Mouse (Mus musculus): ENCODE measurements around the gene Cyp2t4. TPM values are rescaled to one million over a fixed set of nuclear protein-coding genes. Genes with fewer than 3 reads are reported as not detected.

Cyp2t4 gene
- polyA plus RNA-seq, 1 experiment = not detected

GRCm38 (mm10) chr7:27174896-27175295, 21.4 kb downstream of the Cyp2t4 start:
- Histone ChIP-seq H3K27me3 (ENCODE audit: control insufficient read depth, insufficient read depth, low read length) (no peaks in the 10 kb centered on the region), H3K4me1 (ENCODE audit: control insufficient read depth, insufficient read depth, low read length) (peaks cover 6% of the 10 kb centered on the region), H3K27ac (ENCODE audit: control insufficient read depth, insufficient read depth, low read depth, low read length) (peak overlapping the region; percentile 42), H3K4me3 (ENCODE audit: control insufficient read depth, low read depth, low read length) (no peak overlapping the region), H3K36me3 (ENCODE audit: control insufficient read depth, insufficient read depth, low read length) (no peaks in the 10 kb centered on the region)
- TF ChIP-seq CTCF (IDR thresholded peaks at IDR 0.05; ENCODE audit: control insufficient read depth, insufficient read depth, insufficient replicate concordance, low read depth, low read length) = no peak
- no peak for TF ChIP-seq POLR2A (IDR thresholded peaks at IDR 0.05; ENCODE audit: control insufficient read depth, low read depth, low read length)

GRCm38 (mm10) chr7:27177942-27178323, 24.4 kb downstream of the Cyp2t4 start:
- TF ChIP-seq CTCF (IDR thresholded peaks at IDR 0.05; ENCODE audit: control insufficient read depth, insufficient read depth, insufficient replicate concordance, low read depth, low read length) (no peak), POLR2A (IDR thresholded peaks at IDR 0.05; ENCODE audit: control insufficient read depth, low read depth, low read length) (no peak)
- Histone ChIP-seq H3K36me3 (ENCODE audit: control insufficient read depth, insufficient read depth, low read length) (no peaks in the 10 kb centered on the region), H3K27ac (ENCODE audit: control insufficient read depth, insufficient read depth, low read depth, low read length) (peak overlapping the region; percentile 54), H3K4me1 (ENCODE audit: control insufficient read depth, insufficient read depth, low read length) (peaks cover 10% of the 10 kb centered on the region), H3K4me3 (ENCODE audit: control insufficient read depth, low read depth, low read length) (peak overlapping the region; percentile 93), H3K27me3 (ENCODE audit: control insufficient read depth, insufficient read depth, low read length) (no peaks in the 10 kb centered on the region)

- Histone ChIP-seq H3K4me1 (ENCODE audit: control insufficient read depth, insufficient read depth, low read length) (peaks cover 10% of the 10 kb centered on the region), H3K27ac (ENCODE audit: control insufficient read depth, insufficient read depth, low read depth, low read length) (peak within 1 kb of the TSS; percentile 78), H3K4me3 (ENCODE audit: control insufficient read depth, low read depth, low read length) (peak within 1 kb of the TSS; percentile 93), H3K27me3 (ENCODE audit: control insufficient read depth, insufficient read depth, low read length) (no peaks in the 10 kb centered on the region), H3K36me3 (ENCODE audit: control insufficient read depth, insufficient read depth, low read length) (no peaks in the 10 kb centered on the region)
- peak; percentile 40 for TF ChIP-seq POLR2A (IDR thresholded peaks at IDR 0.05; ENCODE audit: control insufficient read depth, low read depth, low read length)
- peak; percentile 42; the same call in 1 of the 2 replicates for TF ChIP-seq CTCF (IDR thresholded peaks at IDR 0.05; ENCODE audit: control insufficient read depth, insufficient read depth, insufficient replicate concordance, low read depth, low read length)
These were observed 25.1 kb downstream of the Cyp2t4 start, which contains the start of gene Rab4b for GRCm38 (mm10) chr7:27178324-27179216. Rab4b (minus strand) TSS chr7:27178896.

- Histone ChIP-seq H3K36me3 (ENCODE audit: control insufficient read depth, insufficient read depth, low read length) (no peaks in the 10 kb centered on the region), H3K4me3 (ENCODE audit: control insufficient read depth, low read depth, low read length) (peak overlapping the region; percentile 93), H3K27me3 (ENCODE audit: control insufficient read depth, insufficient read depth, low read length) (no peaks in the 10 kb centered on the region), H3K27ac (ENCODE audit: control insufficient read depth, insufficient read depth, low read depth, low read length) (peak overlapping the region; percentile 45), H3K4me1 (ENCODE audit: control insufficient read depth, insufficient read depth, low read length) (peaks cover 10% of the 10 kb centered on the region)
- TF ChIP-seq CTCF (IDR thresholded peaks at IDR 0.05; ENCODE audit: control insufficient read depth, insufficient read depth, insufficient replicate concordance, low read depth, low read length) = no peak
- TF ChIP-seq POLR2A (IDR thresholded peaks at IDR 0.05; ENCODE audit: control insufficient read depth, low read depth, low read length) = no peak
These were observed 25.9 kb downstream of the Cyp2t4 start for GRCm38 (mm10) chr7:27179217-27179918.

GRCm38 (mm10) chr7:27180036-27180435, 26.5 kb downstream of the Cyp2t4 start:
- H3K27me3 ChIP-seq (ENCODE audit: control insufficient read depth, insufficient read depth, low read length) = no peaks in the 10 kb centered on the region
- H3K4me3 ChIP-seq (ENCODE audit: control insufficient read depth, low read depth, low read length) = no peak overlapping the region
- H3K27ac ChIP-seq (ENCODE audit: control insufficient read depth, insufficient read depth, low read depth, low read length) = no peak overlapping the region
- TF ChIP-seq CTCF (IDR thresholded peaks at IDR 0.05; ENCODE audit: control insufficient read depth, insufficient read depth, insufficient replicate concordance, low read depth, low read length) = no peak
- no peak for TF ChIP-seq POLR2A (IDR thresholded peaks at IDR 0.05; ENCODE audit: control insufficient read depth, low read depth, low read length)
- H3K36me3 ChIP-seq (ENCODE audit: control insufficient read depth, insufficient read depth, low read length) = no peaks in the 10 kb centered on the region
- H3K4me1 ChIP-seq (ENCODE audit: control insufficient read depth, insufficient read depth, low read length) = peaks cover 10% of the 10 kb centered on the region

- Histone ChIP-seq H3K27ac (ENCODE audit: control insufficient read depth, insufficient read depth, low read depth, low read length) (no peak within 1 kb of the TSS), H3K4me3 (ENCODE audit: control insufficient read depth, low read depth, low read length) (no peak within 1 kb of the TSS)
These were observed 27.6 kb downstream of the Cyp2t4 start, which contains the start of the genes Gm21983 and Mia for GRCm38 (mm10) chr7:27180837-27181695. Gm21983 (minus strand) TSS chr7:27181086. Mia (minus strand) TSS chr7:27181157.

More at GRCm38 (mm10) chr7:27180837-27181695, 27.6 kb downstream of the Cyp2t4 start, which contains the start of the genes Gm21983 and Mia:
- H3K27me3 ChIP-seq (ENCODE audit: control insufficient read depth, insufficient read depth, low read length) = no peaks in the 10 kb centered on the region
- H3K36me3 ChIP-seq (ENCODE audit: control insufficient read depth, insufficient read depth, low read length) = no peaks in the 10 kb centered on the region
- TF ChIP-seq POLR2A (IDR thresholded peaks at IDR 0.05; ENCODE audit: control insufficient read depth, low read depth, low read length) (no peak), CTCF (IDR thresholded peaks at IDR 0.05; ENCODE audit: control insufficient read depth, insufficient read depth, insufficient replicate concordance, low read depth, low read length) (no peak)
- H3K4me1 ChIP-seq (ENCODE audit: control insufficient read depth, insufficient read depth, low read length) = peaks cover 10% of the 10 kb centered on the region

Measured in testis, adult 2 months (tissue).